Mouse (Mus musculus): ENCODE results near the gene Ablim2. TPM values are rescaled to one million over a fixed set of nuclear protein-coding genes. Genes with fewer than 3 reads are reported as not detected.

Gene Ablim2
- polyA plus RNA-seq, 1 experiment from 2014 or later = 0.98 TPM

GRCm38 (mm10) chr5:35749416-35749815 lies 8.3 kb upstream of the Ablim2 start:
- POLR2A ChIA-PET = no interaction called here
- CTCF ChIA-PET = interaction anchor here (1.1 kb wide), 1 partner anchor 36 kb away, joined by 3 read pairs; no protein-coding TSS in a partner anchor
- DNase-seq (ENCODE audit: low read depth, low spot score) (no peak), ATAC-seq (no peak)
- TF ChIP-seq CTCF (IDR thresholded peaks at IDR 0.05) = no peak
- in situ Hi-C loops (cut with MboI; ENCODE audit: low pct_unique_long_range_greater_than_20kb) = no loop called here
- no peaks in the 10 kb centered on the region for H3K27me3 ChIP-seq

GRCm38 (mm10) chr5:35750026-35750425 lies 7.7 kb upstream of the Ablim2 start:
- in situ Hi-C loops (cut with MboI; ENCODE audit: low pct_unique_long_range_greater_than_20kb) = no loop called here
- ChIA-PET POLR2A (no interaction called here), CTCF (interaction anchor here (1.1 kb wide), 1 partner anchor 49 kb away, joined by 5 read pairs; no protein-coding TSS in a partner anchor)
- no peak for TF ChIP-seq CTCF (IDR thresholded peaks at IDR 0.05)
- no peak for ATAC-seq
- no peaks in the 10 kb centered on the region for H3K27me3 ChIP-seq
- DNase-seq (ENCODE audit: low read depth, low spot score) = no peak

GRCm38 (mm10) chr5:35751016-35751415 lies 6.7 kb upstream of the Ablim2 start:
- ChIA-PET POLR2A (no interaction called here), CTCF (interaction anchor here (1.1 to 1.3 kb wide), 2 partner anchors 37 to 50 kb away, joined by 5 to 6 read pairs; no protein-coding TSS in a partner anchor)
- DNase-seq (ENCODE audit: low read depth, low spot score) (no peak), ATAC-seq (no peak)
- in situ Hi-C loops (cut with MboI; ENCODE audit: low pct_unique_long_range_greater_than_20kb) = no loop called here
- H3K27me3 ChIP-seq = no peaks in the 10 kb centered on the region
- TF ChIP-seq CTCF (IDR thresholded peaks at IDR 0.05) = no peak

- in situ Hi-C loops (cut with MboI; ENCODE audit: low pct_unique_long_range_greater_than_20kb) = loop anchor here (5.0 kb wide), 1 partner anchor 38 kb away; no protein-coding TSS in a partner anchor
- DNase-seq (ENCODE audit: low read depth, low spot score) (peak; percentile 39), ATAC-seq (peak; percentile 28)
- CTCF ChIA-PET = interaction anchor here (0.9 to 2.9 kb wide), 16 partner anchors 15 to 202 kb away, joined by 3 to 22 read pairs (median 6); no protein-coding TSS in a partner anchor
- POLR2A ChIA-PET = no interaction called here
- TF ChIP-seq CTCF (IDR thresholded peaks at IDR 0.05) = no peak
- H3K27me3 ChIP-seq = peaks cover 6% of the 10 kb centered on the region
Measured at GRCm38 (mm10) chr5:35755131-35755733, 2.4 kb upstream of the Ablim2 start.

DNA sequence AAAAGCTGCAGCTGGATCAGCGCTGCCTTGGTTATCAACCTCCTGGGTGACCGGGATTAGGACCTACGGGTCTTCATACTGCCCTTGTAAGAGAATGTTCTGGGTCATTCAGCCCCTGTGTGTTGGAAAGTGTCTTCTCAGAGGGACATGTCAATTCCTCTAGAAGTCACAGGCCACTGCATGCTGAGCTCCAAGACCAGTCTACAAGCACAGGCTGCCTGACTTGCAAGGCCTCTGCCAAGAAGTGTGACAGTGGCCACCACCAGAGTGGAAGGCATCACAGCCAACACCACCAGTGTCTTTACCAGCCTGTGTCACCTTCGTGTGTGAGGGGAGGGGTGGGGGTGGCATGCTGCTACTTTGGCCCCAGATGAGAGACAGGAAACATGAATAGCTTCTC lies 1.7 kb upstream of the Ablim2 start:
- in situ Hi-C loops (cut with MboI; ENCODE audit: low pct_unique_long_range_greater_than_20kb) = loop anchor here (5.0 kb wide), 1 partner anchor 39 kb away; no protein-coding TSS in a partner anchor

DNA sequence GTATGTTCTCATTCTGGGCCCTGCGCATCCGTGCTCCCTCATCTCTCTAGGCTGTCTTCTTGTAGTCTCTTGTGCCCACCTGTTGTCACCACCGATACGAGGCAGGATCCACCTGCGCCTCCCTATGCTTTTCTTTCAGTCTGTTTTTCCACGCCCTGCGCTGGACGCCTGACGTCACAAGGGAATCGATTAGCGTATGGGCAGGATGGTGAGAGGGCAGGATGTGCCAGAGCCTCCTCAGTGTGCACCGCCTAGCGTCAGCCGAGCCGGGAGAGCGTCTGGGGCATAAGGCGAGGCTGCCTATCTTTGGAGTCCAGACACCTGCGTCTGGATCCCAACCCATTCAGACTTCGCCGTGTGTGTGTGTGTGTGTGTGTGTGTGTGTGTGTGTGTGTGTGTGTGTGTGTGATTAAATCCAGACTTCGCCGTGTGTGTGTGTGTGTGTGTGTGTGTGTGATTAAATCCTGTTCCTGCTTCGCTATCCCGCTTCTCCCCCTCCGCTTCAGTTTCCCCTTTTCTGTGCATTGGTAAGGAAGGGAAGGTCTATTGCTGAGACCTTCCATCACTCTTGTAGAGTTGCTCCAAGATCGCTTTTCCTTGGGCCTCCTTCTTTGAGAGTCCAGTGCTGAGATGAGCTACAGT lies 562 bp upstream of the Ablim2 start:
- no peak for DNase-seq (ENCODE audit: low read depth, low spot score)
- ChIA-PET POLR2A (no interaction called here), CTCF (interaction anchor here (1.0 to 3.5 kb wide), 8 partner anchors 8 to 55 kb away, joined by 3 to 17 read pairs (median 6); no protein-coding TSS in a partner anchor)
- TF ChIP-seq CTCF (IDR thresholded peaks at IDR 0.05) = no peak
- in situ Hi-C loops (cut with MboI; ENCODE audit: low pct_unique_long_range_greater_than_20kb) = loop anchor here (5.0 kb wide), 1 partner anchor 40 kb away; no protein-coding TSS in a partner anchor
- no peak for ATAC-seq
- H3K27me3 ChIP-seq = peaks cover 6% of the 10 kb centered on the region

More for the DNA sequence above, 1.7 kb upstream of the Ablim2 start:
- H3K27me3 ChIP-seq = peaks cover 6% of the 10 kb centered on the region
- DNase-seq (ENCODE audit: low read depth, low spot score) = no peak
- no peak for ATAC-seq
- ChIA-PET POLR2A (no interaction called here), CTCF (interaction anchor here (1.2 to 3.5 kb wide), 10 partner anchors 9 to 55 kb away, joined by 3 to 22 read pairs (median 8); no protein-coding TSS in a partner anchor)
- no peak for TF ChIP-seq CTCF (IDR thresholded peaks at IDR 0.05)

GRCm38 (mm10) chr5:35758081-35759053 lies 687 bp downstream of the Ablim2 start:
- peaks cover 6% of the 10 kb centered on the region for H3K27me3 ChIP-seq
- ChIA-PET POLR2A (no interaction called here), CTCF (interaction anchor here (1.0 to 3.5 kb wide), 4 partner anchors 12 to 57 kb away, joined by 3 to 14 read pairs (median 4); no protein-coding TSS in a partner anchor)
- TF ChIP-seq CTCF (IDR thresholded peaks at IDR 0.05) = no peak
- in situ Hi-C loops (cut with MboI; ENCODE audit: low pct_unique_long_range_greater_than_20kb) = loop anchor here (5.0 kb wide), 1 partner anchor 41 kb away; no protein-coding TSS in a partner anchor
- ATAC-seq (no peak), DNase-seq (ENCODE audit: low read depth, low spot score) (no peak)

DNA sequence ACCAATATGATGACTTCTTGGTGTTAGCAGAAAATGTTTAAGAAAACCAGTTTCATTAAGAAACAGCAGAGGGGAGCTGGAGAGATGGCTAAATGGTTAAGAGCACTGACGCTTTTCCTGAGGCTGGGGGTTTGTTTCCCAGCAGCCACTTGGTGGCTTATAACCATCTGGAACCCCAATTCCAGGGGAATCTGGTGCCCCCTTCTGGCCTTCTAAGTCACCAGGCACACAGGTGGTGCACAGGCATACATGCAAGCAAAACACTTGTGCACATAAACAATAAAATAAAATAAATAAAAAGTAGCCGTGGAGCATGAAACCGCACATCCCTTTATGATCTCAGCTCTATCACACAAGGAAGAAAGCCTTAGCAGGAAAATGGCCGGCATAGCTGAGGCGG lies 3.6 kb downstream of the Ablim2 start:
- in situ Hi-C loops (cut with MboI; ENCODE audit: low pct_unique_long_range_greater_than_20kb) = no loop called here
- ChIA-PET POLR2A (no interaction called here), CTCF (interaction anchor here (1.4 kb wide), 1 partner anchor 47 kb away, joined by 4 read pairs; no protein-coding TSS in a partner anchor)
- ATAC-seq (no peak), DNase-seq (ENCODE audit: low read depth, low spot score) (no peak)
- TF ChIP-seq CTCF (IDR thresholded peaks at IDR 0.05) = no peak
- peaks cover 6% of the 10 kb centered on the region for H3K27me3 ChIP-seq

DNA sequence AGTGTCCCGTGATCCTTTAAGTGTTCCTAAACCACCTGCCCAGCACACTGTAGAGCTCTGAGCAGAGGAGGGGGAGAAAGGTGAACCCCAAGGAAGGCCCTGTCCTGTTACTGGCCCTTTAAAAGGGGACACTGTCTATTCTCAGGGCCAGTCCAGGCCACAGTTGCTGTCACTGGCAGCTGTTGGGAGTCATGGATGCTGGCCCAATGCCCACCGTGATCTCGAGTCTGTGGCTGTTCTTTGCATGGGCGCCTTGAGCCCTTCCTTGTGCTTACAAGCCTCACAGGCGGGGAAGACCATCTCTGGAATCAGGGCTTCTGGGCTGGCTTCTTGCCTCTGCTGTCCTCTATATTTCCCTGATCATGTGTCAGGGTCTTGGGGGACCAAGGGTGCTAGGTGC lies 4.7 kb downstream of the Ablim2 start:
- ChIA-PET CTCF (interaction anchor here (1.4 kb wide), 1 partner anchor 49 kb away, joined by 4 read pairs; no protein-coding TSS in a partner anchor), POLR2A (no interaction called here)
- in situ Hi-C loops (cut with MboI; ENCODE audit: low pct_unique_long_range_greater_than_20kb) = no loop called here
- H3K27me3 ChIP-seq = peaks cover 6% of the 10 kb centered on the region
- TF ChIP-seq CTCF (IDR thresholded peaks at IDR 0.05) = no peak
- ATAC-seq (no peak), DNase-seq (ENCODE audit: low read depth, low spot score) (no peak)

DNA sequence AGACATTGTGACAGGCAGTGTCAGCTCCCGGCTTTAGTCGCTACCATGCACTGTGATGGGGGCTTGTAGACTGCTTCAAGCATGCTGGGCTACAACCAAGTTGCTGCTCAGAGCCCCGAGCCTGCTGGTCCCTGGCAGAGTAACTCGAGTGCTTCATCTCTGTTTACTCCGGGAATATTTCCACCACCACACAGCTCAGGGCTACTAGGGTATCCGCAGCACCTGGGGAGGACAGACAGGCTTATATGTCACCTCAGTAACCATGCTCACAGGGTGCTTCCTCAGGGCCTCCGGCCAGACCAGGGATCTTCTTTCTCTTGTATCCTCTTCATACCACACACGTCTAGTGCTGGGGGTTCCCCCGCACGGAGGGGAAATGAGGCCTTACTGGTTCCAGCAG lies 5.2 kb downstream of the Ablim2 start:
- peaks cover 6% of the 10 kb centered on the region for H3K27me3 ChIP-seq
- no peak for DNase-seq (ENCODE audit: low read depth, low spot score)
- ATAC-seq = no peak
- CTCF ChIA-PET = interaction anchor here (1.2 kb wide), 1 partner anchor 32 kb away, joined by 5 read pairs; no protein-coding TSS in a partner anchor
- POLR2A ChIA-PET = no interaction called here
- in situ Hi-C loops (cut with MboI; ENCODE audit: low pct_unique_long_range_greater_than_20kb) = no loop called here
- TF ChIP-seq CTCF (IDR thresholded peaks at IDR 0.05) = no peak
